Mouse (Mus musculus) embryonic facial prominence, embryonic 10.5 days (tissue): ENCODE data around the gene Gm7029. TPM values are rescaled to one million over a fixed set of nuclear protein-coding genes. Genes with fewer than 3 reads are reported as not detected.
"Not testable (repeated sequence)": the region's sequence is repeated elsewhere in the genome, so short reads cannot be mapped to it uniquely, and the experiment has no call there.

Experiments
- DNase-seq: peaks from one replicate; pipeline ENCODE4 v3.0.0-alpha.2; 2017; ENCODE audit warnings: low spot score
- H3K27ac ChIP-seq: fragments of 300-500 bp; sonication (generic); replicated peaks from 2 replicates; pipeline ENCODE4 v1.5.1; 2016; ENCODE audit warnings: mild to moderate bottlenecking
- H3K27me3 ChIP-seq: fragments of 300-500 bp; sonication (generic); replicated peaks from 2 replicates; pipeline ENCODE4 v1.6.1; 2016; ENCODE audit warnings: low read depth, mild to moderate bottlenecking; ENCODE audit not compliant: poor library complexity, severe bottlenecking
- H3K36me3 ChIP-seq: fragments of 300-500 bp; sonication (generic); replicated peaks from 2 replicates; pipeline ENCODE4 v1.6.1; 2016; ENCODE audit warnings: mild to moderate bottlenecking, moderate library complexity
- H3K4me1 ChIP-seq: fragments of 300-500 bp; sonication (generic); 2 replicates; pipeline ENCODE4 v1.6.1; 2016
- H3K4me3 ChIP-seq: fragments of 300-500 bp; sonication (generic); 2 replicates; pipeline ENCODE4 v1.5.1; 2016; ENCODE audit warnings: mild to moderate bottlenecking, moderate library complexity
- H3K9me3 ChIP-seq: fragments of 300-500 bp; sonication (generic); 2 replicates; pipeline ENCODE4 v1.6.1; 2016; ENCODE audit warnings: mild to moderate bottlenecking
- WGBS: fragments of 180-500 bp; shearing (Covaris S2); methylation state at CpG from one replicate; pipeline ENCODE4 v1.1.7; 2016; 5-methylcytosine and 5-hydroxymethylcytosine counted together
- polyA plus RNA-seq: library from polyadenylated mRNA; unstranded; fragments of >200 nt; fragmentation: Nextera tagmentation; extraction: Ambion mirVana; gene quantifications from 2 replicates; pipeline ENCODE4 v1.2.1, GENCODE M21; 2016

The Gm7029 gene
- not detected in 2 replicates for polyA plus RNA-seq

- H3K9me3 ChIP-seq, H3K27me3 ChIP-seq, DNase-seq, H3K4me3 ChIP-seq, H3K27ac ChIP-seq, H3K4me1 ChIP-seq: not testable (repeated sequence)
- H3K36me3 ChIP-seq: peaks cover 41% of the 10 kb centered on the region
- WGBS: 76% methylated on average over 7 of the region's 12 CpGs
Observed at GRCm38 (mm10) chr17:33873537-33873936, at the start of gene Gm7029. Gm7029 (plus strand) TSS chr17:33873837.

- H3K27ac ChIP-seq: peak within 1 kb of the TSS; percentile 92
- H3K4me3 ChIP-seq: peak within 1 kb of the TSS; percentile 79
- DNase-seq: peak; percentile 97
- no peaks in the 10 kb centered on the region for H3K27me3 ChIP-seq
- no peaks in the 10 kb centered on the region for H3K9me3 ChIP-seq
- peaks cover 32% of the 10 kb centered on the region for H3K4me1 ChIP-seq
- WGBS: under 1% methylated on average over 51 of the region's 51 CpGs
- peaks cover 68% of the 10 kb centered on the region for H3K36me3 ChIP-seq
Observed at GRCm38 (mm10) chr17:33824084-33824996, 49.3 kb upstream of the Gm7029 start, which contains the start of the genes Rps28 and Ndufa7. Rps28 (minus strand) TSS chr17:33824562. Ndufa7 (plus strand) TSS chr17:33824572.

- Histone ChIP-seq H3K4me1 (peaks cover 32% of the 10 kb centered on the region), H3K27ac (peak overlapping the region; percentile 92), H3K36me3 (peaks cover 68% of the 10 kb centered on the region), H3K4me3 (peak overlapping the region; percentile 79)
- 8% methylated on average over 6 of the region's 6 CpGs for whole genome bisulfite sequencing
- H3K9me3 ChIP-seq, H3K27me3 ChIP-seq, DNase-seq: not testable (repeated sequence)
Observed at GRCm38 (mm10) chr17:33824997-33825330, 48.7 kb upstream of the Gm7029 start.

- peaks cover 68% of the 10 kb centered on the region for H3K36me3 ChIP-seq
Observed at GRCm38 (mm10) chr17:33825462-33825861, 48.2 kb upstream of the Gm7029 start.

GRCm38 (mm10) chr17:33826850-33827249 is 46.8 kb upstream of the Gm7029 start:
- H3K4me1 ChIP-seq: peaks cover 29% of the 10 kb centered on the region
- WGBS: 1% methylated on average over 3 of the region's 3 CpGs
- DNase-seq: peak; percentile 81
- peaks cover 68% of the 10 kb centered on the region for H3K36me3 ChIP-seq
- no peak overlapping the region for H3K27ac ChIP-seq
- no peaks in the 10 kb centered on the region for H3K27me3 ChIP-seq
- H3K9me3 ChIP-seq: no peaks in the 10 kb centered on the region
- no peak overlapping the region for H3K4me3 ChIP-seq

More at GRCm38 (mm10) chr17:33825462-33825861, 48.2 kb upstream of the Gm7029 start:
- H3K4me3 ChIP-seq: peak overlapping the region; percentile 79
- no peak for DNase-seq
- H3K27ac ChIP-seq: peak overlapping the region; percentile 92
- WGBS: 87% methylated on average over 8 of the region's 8 CpGs
- H3K27me3 ChIP-seq: no peaks in the 10 kb centered on the region
- peaks cover 32% of the 10 kb centered on the region for H3K4me1 ChIP-seq
- no peaks in the 10 kb centered on the region for H3K9me3 ChIP-seq

- no peak for DNase-seq
- Histone ChIP-seq H3K36me3 (peaks cover 70% of the 10 kb centered on the region), H3K27ac (no peak overlapping the region), H3K27me3 (no peaks in the 10 kb centered on the region), H3K9me3 (no peaks in the 10 kb centered on the region), H3K4me1 (peaks cover 12% of the 10 kb centered on the region), H3K4me3 (no peak overlapping the region)
- 78% methylated on average over 2 of the region's 2 CpGs for WGBS
Observed at GRCm38 (mm10) chr17:33828892-33829291, 44.7 kb upstream of the Gm7029 start.

GRCm38 (mm10) chr17:33829561-33829960 is 44.1 kb upstream of the Gm7029 start:
- WGBS: 89% methylated on average over 10 of the region's 10 CpGs
- H3K27ac ChIP-seq: no peak overlapping the region
- H3K4me1 ChIP-seq: peaks cover 12% of the 10 kb centered on the region
- no peaks in the 10 kb centered on the region for H3K9me3 ChIP-seq
- no peak for DNase-seq
- no peak overlapping the region for H3K4me3 ChIP-seq
- H3K36me3 ChIP-seq: peaks cover 77% of the 10 kb centered on the region
- H3K27me3 ChIP-seq: no peaks in the 10 kb centered on the region

GRCm38 (mm10) chr17:33842966-33843795 is 30.5 kb upstream of the Gm7029 start, which contains the start of gene Cd320:
Cd320 (plus strand) TSS chr17:33843091.
- WGBS: under 1% methylated on average over 45 of the region's 45 CpGs
- H3K4me1 ChIP-seq: peaks cover 15% of the 10 kb centered on the region
- peak within 1 kb of the TSS; percentile 95 for H3K4me3 ChIP-seq
- peak within 1 kb of the TSS; percentile 95 for H3K27ac ChIP-seq
- peaks cover 46% of the 10 kb centered on the region for H3K36me3 ChIP-seq
- DNase-seq: peak; percentile 93
- no peaks in the 10 kb centered on the region for H3K27me3 ChIP-seq
- no peaks in the 10 kb centered on the region for H3K9me3 ChIP-seq

- 83% methylated on average over 1 of the region's 1 CpGs for WGBS
- H3K27ac ChIP-seq: no peak overlapping the region
- H3K4me3 ChIP-seq: peak overlapping the region; percentile 95
- peaks cover 15% of the 10 kb centered on the region for H3K4me1 ChIP-seq
- no peaks in the 10 kb centered on the region for H3K27me3 ChIP-seq
- DNase-seq: no peak
- H3K36me3 ChIP-seq: peaks cover 46% of the 10 kb centered on the region
- no peaks in the 10 kb centered on the region for H3K9me3 ChIP-seq
Observed at GRCm38 (mm10) chr17:33844196-33844595, 29.4 kb upstream of the Gm7029 start.

GRCm38 (mm10) chr17:33848139-33848538 is 25.5 kb upstream of the Gm7029 start:
- 82% methylated on average over 8 of the region's 8 CpGs for WGBS
- Histone ChIP-seq H3K9me3 (no peaks in the 10 kb centered on the region), H3K27ac (no peak overlapping the region), H3K36me3 (peaks cover 54% of the 10 kb centered on the region), H3K4me3 (no peak overlapping the region), H3K27me3 (no peaks in the 10 kb centered on the region), H3K4me1 (peaks cover 15% of the 10 kb centered on the region)
- no peak for DNase-seq

GRCm38 (mm10) chr17:33851331-33851730 is 22.3 kb upstream of the Gm7029 start:
- H3K4me1 ChIP-seq: no peaks in the 10 kb centered on the region
- no peaks in the 10 kb centered on the region for H3K27me3 ChIP-seq
- no peak overlapping the region for H3K4me3 ChIP-seq
- DNase-seq: no peak
- no peak overlapping the region for H3K27ac ChIP-seq
- WGBS: 69% methylated on average over 1 of the region's 1 CpGs
- H3K36me3 ChIP-seq: peaks cover 52% of the 10 kb centered on the region
- H3K9me3 ChIP-seq: no peaks in the 10 kb centered on the region

GRCm38 (mm10) chr17:33857816-33858215 is 15.8 kb upstream of the Gm7029 start:
- no peak for DNase-seq
- no peaks in the 10 kb centered on the region for H3K4me1 ChIP-seq
- H3K9me3 ChIP-seq: peaks cover 5% of the 10 kb centered on the region; the same call in 1 of the 2 replicates
- no peak overlapping the region for H3K27ac ChIP-seq
- peaks cover 3% of the 10 kb centered on the region; the same call in 1 of the 2 replicates for H3K36me3 ChIP-seq
- no peak overlapping the region for H3K4me3 ChIP-seq
- H3K27me3 ChIP-seq: no peaks in the 10 kb centered on the region
- 77% methylated on average over 4 of the region's 4 CpGs for WGBS
